Mouse (Mus musculus) kidney, postnatal 36 days (tissue): Measurements from ENCODE around the gene Npm3.

Experiments used
- DNase-seq, 2 experiments: peaks; one replicate each; pipeline ENCODE4 v3.0.0; 2021 to 2022; ENCODE audit warnings: mixed read lengths in 2 of 2

The Npm3 gene

DNA sequence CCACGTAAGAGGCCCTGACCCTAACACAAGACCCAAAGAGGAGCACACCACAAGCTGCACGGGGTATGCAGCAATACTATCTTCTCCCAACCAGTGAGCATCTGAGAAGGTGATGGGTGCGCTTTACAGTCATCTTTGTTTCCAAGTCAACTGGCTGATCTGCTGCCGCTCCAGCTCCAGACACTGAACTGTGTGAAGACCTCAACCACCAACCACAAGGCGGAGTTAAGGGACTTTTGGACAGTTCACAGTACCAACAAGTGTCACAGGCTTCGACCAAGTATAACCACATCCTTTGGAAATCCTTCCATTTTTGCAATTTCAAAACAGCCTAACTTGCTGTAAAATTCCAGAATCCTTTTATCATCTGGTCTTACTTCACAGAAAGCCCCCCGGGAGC is 2.5 kb upstream of the Npm3 start:
- DNase-seq = no peak

GRCm38 (mm10) chr19:45748691-45749242 is 624 bp downstream of the Npm3 start:
- DNase-seq = no peak

- no peak for DNase-seq
Measured at GRCm38 (mm10) chr19:45748206-45748605, 1.2 kb downstream of the Npm3 start.

GRCm38 (mm10) chr19:45747028-45747867 is 2.1 kb downstream of the Npm3 start:
- peak; percentile 86 to 94 for DNase-seq

DNA sequence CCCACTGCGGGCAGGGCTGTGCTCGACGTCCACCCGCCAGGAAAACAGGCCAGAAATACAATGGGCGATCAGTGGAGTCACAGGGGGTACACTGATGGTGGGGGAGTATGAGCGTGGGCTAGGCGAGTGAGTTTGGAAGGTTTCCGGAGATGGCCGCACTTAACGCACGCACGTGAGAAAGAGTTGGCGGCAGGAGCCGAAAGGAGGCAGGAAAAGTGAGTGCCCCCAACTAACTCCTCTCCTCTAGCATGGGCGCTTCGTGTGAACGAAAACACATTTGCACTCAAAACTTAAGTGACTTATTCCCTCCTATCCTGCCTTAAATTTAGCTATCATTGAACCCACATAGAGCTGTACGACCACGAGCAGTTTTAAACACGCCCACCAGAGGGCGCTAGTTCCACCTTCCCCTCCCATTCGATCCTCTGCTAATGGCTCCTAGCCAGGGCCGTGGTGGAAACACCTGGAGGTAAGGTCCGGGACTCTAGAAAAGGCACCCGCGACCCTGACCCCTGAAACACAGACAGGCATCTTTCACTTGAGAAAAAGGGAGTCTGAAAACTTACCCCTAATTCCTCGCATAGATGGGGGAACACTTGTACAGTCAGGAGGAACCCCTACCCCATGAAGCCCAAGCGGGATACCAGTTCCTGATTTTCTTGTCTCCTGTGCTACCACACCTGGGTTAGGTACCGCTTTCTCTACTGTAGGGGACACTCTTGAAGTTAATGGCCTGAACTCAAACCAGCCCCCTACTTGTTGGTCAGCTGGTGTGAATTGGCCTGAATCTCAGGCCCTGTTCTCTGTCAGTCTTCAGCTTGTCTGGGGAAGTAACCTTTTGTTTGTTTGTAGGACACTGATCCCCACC is 3.0 kb downstream of the Npm3 start:
- DNase-seq = peak; percentile 80 to 93

GRCm38 (mm10) chr19:45745344-45746152 is 3.8 kb downstream of the Npm3 start:
- DNase-seq = no peak

GRCm38 (mm10) chr19:45743619-45744018 is 5.8 kb downstream of the Npm3 start:
- DNase-seq = no peak

- no peak for DNase-seq
Measured at GRCm38 (mm10) chr19:45742984-45743575, 6.3 kb downstream of the Npm3 start.

- DNase-seq = peak in 1 of 2 experiments; percentile 17
Measured at GRCm38 (mm10) chr19:45742218-45742983, 7.0 kb downstream of the Npm3 start, which contains the start of gene Fgf8. TSS of gene Fgf8 (minus strand) at chr19:45742915.

GRCm38 (mm10) chr19:45741431-45742217 is 7.8 kb downstream of the Npm3 start:
- DNase-seq = no peak

- DNase-seq = no peak
Measured at GRCm38 (mm10) chr19:45740817-45741216, 8.6 kb downstream of the Npm3 start.

DNA sequence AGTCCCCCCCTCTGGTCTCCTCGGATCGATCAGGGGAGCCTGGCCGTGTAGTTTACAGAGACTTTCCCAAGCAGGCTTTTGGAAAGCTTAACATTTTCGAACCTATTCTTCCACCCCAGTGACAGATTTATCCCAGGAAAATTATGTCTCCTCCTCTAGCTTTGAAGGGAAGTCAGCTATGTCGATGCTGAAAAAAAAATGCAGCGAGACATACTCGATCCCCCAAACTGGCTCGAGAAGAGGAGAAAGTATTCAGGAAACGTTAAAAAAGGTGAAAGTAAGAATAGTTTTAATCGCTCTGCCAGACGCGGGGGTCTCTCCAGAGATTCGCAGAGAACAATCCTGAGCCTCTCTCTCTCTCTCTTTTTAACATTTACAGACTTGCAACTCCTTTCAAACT is 9.2 kb downstream of the Npm3 start:
- DNase-seq = no peak

GRCm38 (mm10) chr19:45738521-45738920 is 10.9 kb downstream of the Npm3 start:
- no peak for DNase-seq

GRCm38 (mm10) chr19:45737846-45738484 is 11.4 kb downstream of the Npm3 start:
- no peak for DNase-seq

GRCm38 (mm10) chr19:45737208-45737845 is 12.1 kb downstream of the Npm3 start:
- no peak for DNase-seq

GRCm38 (mm10) chr19:45736855-45737207 is 12.6 kb downstream of the Npm3 start:
- peak; percentile 42 to 71 for DNase-seq

DNA sequence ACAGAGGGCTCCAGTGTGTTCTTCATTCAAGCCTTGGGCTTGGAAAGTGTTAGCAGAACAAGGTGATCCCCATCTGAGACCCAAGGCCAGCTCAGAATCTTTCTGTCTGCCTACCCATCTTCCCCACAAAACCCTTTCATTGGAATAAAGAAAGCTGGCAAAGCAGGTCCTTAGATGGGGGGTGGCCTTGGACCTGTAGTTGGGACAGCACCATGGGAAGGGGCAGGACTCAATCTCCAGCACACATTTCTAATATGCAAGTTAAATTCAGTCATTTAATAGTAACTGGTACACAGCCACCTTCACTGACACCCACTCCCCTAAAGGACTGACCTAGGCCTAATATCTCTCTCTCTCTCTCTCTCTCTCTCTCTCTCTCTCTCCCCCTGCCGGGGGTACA is 13.2 kb downstream of the Npm3 start:
- no peak for DNase-seq

- peak in 1 of 2 experiments; percentile 16 for DNase-seq
Measured at GRCm38 (mm10) chr19:45734762-45735161, 14.6 kb downstream of the Npm3 start.

GRCm38 (mm10) chr19:45734191-45734590 is 15.2 kb downstream of the Npm3 start:
- no peak for DNase-seq
